Comparison of ENCODE assay signal across 1 mouse cellular context in genomic region chr11:70754958-70755357, GRCm38 (mm10).
A peak's percentile ranks its signal among the peaks of the same experiment; 100 is the strongest.
TF ChIP-seq lines count a peak whose summit lies in the region.

No protein-coding gene starts in this region.

TF ChIP-seq in CH12.LX, 34 proteins besides CTCF, POLR2A, EP300 and RAD21:
- TF ChIP-seq E2F4 (IDR thresholded peaks at IDR 0.05; ENCODE audit: insufficient replicate concordance, low read depth, low read length), result no peak
- no peak for TF ChIP-seq USF1 (IDR thresholded peaks at IDR 0.05; ENCODE audit: low read depth, low read length)
- TF ChIP-seq SMC3 (IDR thresholded peaks at IDR 0.05; ENCODE audit: low read depth, low read length), result peak; percentile 66
- TF ChIP-seq USF2 (conservative IDR thresholded peaks at IDR 0.05; ENCODE audit: low read depth, low read length), result no peak
- no peak for TF ChIP-seq POLR2AphosphoS2 (IDR thresholded peaks at IDR 0.05; ENCODE audit: low read depth, low read length)
- 0 out of 2 replicates have a peak, but pooled peaks have one; percentile 29 for TF ChIP-seq MAX (IDR thresholded peaks at IDR 0.05; ENCODE audit: low read length)
- TF ChIP-seq TBP (conservative IDR thresholded peaks at IDR 0.05; ENCODE audit: low read depth, low read length), result no peak
- TF ChIP-seq ELF1 (IDR thresholded peaks at IDR 0.05; ENCODE audit: low read depth, low read length), result no peak
- TF ChIP-seq MYC (IDR thresholded peaks at IDR 0.05; ENCODE audit: low read depth, low read length), result 0 out of 2 replicates have a peak, but pooled peaks have one; percentile 47
- peak; percentile 37; the same call in 1 of the 2 replicates for TF ChIP-seq MXI1 (IDR thresholded peaks at IDR 0.05; ENCODE audit: low read depth, low read length)
TF ChIP-seq in CH12.LX: peak in this region for 4.
